Comparison of ENCODE assay signal across 31 mouse cellular contexts in genomic region chr6:114996910-114997309, GRCm38 (mm10). TPM values are rescaled to one million over a fixed set of nuclear protein-coding genes. Genes with fewer than 3 reads are reported as not detected.
DNase-seq lines count a peak whose midpoint lies in the region; ATAC-seq and TF ChIP-seq lines count a peak whose summit lies in the region.
"Had no signal": no experiment of that assay in that cellular context is flagged by ENCODE, and none has a peak within 500 bp of the region (broad histone marks: within the 10 kb centered on the region; RNA-seq: fewer than 3 reads in every experiment).

No protein-coding gene starts in this region.

- no peak for TF ChIP-seq POLR2A in limb, embryonic 14.5 days (IDR thresholded peaks at IDR 0.05; ENCODE audit: borderline replicate concordance, extremely low read depth, insufficient read depth, insufficient read length)

- ATAC-seq in embryonic facial prominence, embryonic 13.5 days (ENCODE audit: insufficient number of reproducible peaks, insufficient read depth, low FRiP score, low TSS enrichment, low read depth), result no peak
- ATAC-seq in embryonic facial prominence, embryonic 15.5 days (ENCODE audit: insufficient number of reproducible peaks, low FRiP score, low TSS enrichment, low read depth), result no peak
- ATAC-seq in intestine, postnatal 0 days, result peak; percentile 32; the same call in 1 of the 2 replicates
- ATAC-seq in limb, embryonic 14.5 days (ENCODE audit: low FRiP score, low read depth), result no peak
- ATAC-seq: activated CD4-positive, CD25-positive, alpha-beta regulatory T cell, adult 4 months; forebrain, embryonic 15.5 days; hindbrain, embryonic 16.5 days had no signal

- peaks cover 42% of the 10 kb centered on the region for H3K4me1 ChIP-seq in embryonic facial prominence, embryonic 13.5 days
- peaks cover 23% of the 10 kb centered on the region for H3K4me1 ChIP-seq in embryonic facial prominence, embryonic 10.5 days
- H3K4me1 ChIP-seq in embryonic facial prominence, embryonic 15.5 days, result peaks cover 42% of the 10 kb centered on the region
- H3K4me1 ChIP-seq in intestine, postnatal 0 days (replicated peaks; ENCODE audit: control insufficient read depth, insufficient read depth, low read length), result peaks cover 4% of the 10 kb centered on the region; the same call in 1 of the 2 replicates
- H3K4me1 ChIP-seq in limb, embryonic 14.5 days (ENCODE audit: control insufficient read depth, insufficient read depth, low read length), result peaks cover 32% of the 10 kb centered on the region
- H3K4me1 ChIP-seq in midbrain, embryonic 10.5 days, result no peaks in the 10 kb centered on the region
- H3K4me1 ChIP-seq: forebrain, embryonic 15.5 days; hindbrain, embryonic 10.5 days; neural tube, embryonic 12.5 days had no signal

- H3K27me3 ChIP-seq in embryonic facial prominence, embryonic 13.5 days, result no peaks in the 10 kb centered on the region
- no peaks in the 10 kb centered on the region for H3K27me3 ChIP-seq in embryonic facial prominence, embryonic 10.5 days (replicated peaks; ENCODE audit: low read depth, poor library complexity, severe bottlenecking)
- H3K27me3 ChIP-seq in embryonic facial prominence, embryonic 15.5 days, result no peaks in the 10 kb centered on the region
- H3K27me3 ChIP-seq in intestine, postnatal 0 days (replicated peaks; ENCODE audit: control insufficient read depth, insufficient read depth, low read length), result no peaks in the 10 kb centered on the region
- no peaks in the 10 kb centered on the region for H3K27me3 ChIP-seq in limb, embryonic 14.5 days (ENCODE audit: control insufficient read depth, insufficient read depth, low read length)
- no peaks in the 10 kb centered on the region for H3K27me3 ChIP-seq in midbrain, embryonic 10.5 days (ENCODE audit: low read depth, poor library complexity, severe bottlenecking)
- H3K27me3 ChIP-seq: CH12.LX; forebrain, embryonic 15.5 days; kidney, embryonic 15.5 days; neural tube, embryonic 12.5 days had no signal

- WGBS in embryonic facial prominence, embryonic 13.5 days, result 51% methylated on average over 5 of the region's 5 CpGs
- WGBS in embryonic facial prominence, embryonic 10.5 days, result 73% methylated on average over 5 of the region's 5 CpGs
- 51% methylated on average over 5 of the region's 5 CpGs for WGBS in embryonic facial prominence, embryonic 15.5 days
- WGBS in intestine, postnatal 0 days, result 40% methylated on average over 5 of the region's 5 CpGs
- WGBS in limb, embryonic 14.5 days, result 33% methylated on average over 5 of the region's 5 CpGs
- 90% methylated on average over 5 of the region's 5 CpGs for WGBS in midbrain, embryonic 10.5 days

- no peak overlapping the region for H3K4me2 ChIP-seq in embryonic facial prominence, embryonic 13.5 days
- no peak overlapping the region for H3K4me2 ChIP-seq in embryonic facial prominence, embryonic 15.5 days (replicated peaks)
- no peak overlapping the region for H3K4me2 ChIP-seq in intestine, postnatal 0 days (replicated peaks; ENCODE audit: low read depth)
- H3K4me2 ChIP-seq in limb, embryonic 14.5 days (replicated peaks; ENCODE audit: low read depth, low read length, severe bottlenecking), result no peak overlapping the region
- H3K4me2 ChIP-seq: forebrain, embryonic 15.5 days; kidney, embryonic 15.5 days; lung, embryonic 14.5 days; midbrain, embryonic 11.5 days; neural tube, embryonic 12.5 days had no signal

- H3K9me3 ChIP-seq in embryonic facial prominence, embryonic 13.5 days, result no peaks in the 10 kb centered on the region
- no peaks in the 10 kb centered on the region for H3K9me3 ChIP-seq in embryonic facial prominence, embryonic 10.5 days
- no peaks in the 10 kb centered on the region for H3K9me3 ChIP-seq in embryonic facial prominence, embryonic 15.5 days (replicated peaks)
- no peaks in the 10 kb centered on the region for H3K9me3 ChIP-seq in intestine, postnatal 0 days (ENCODE audit: control insufficient read depth)
- H3K9me3 ChIP-seq in limb, embryonic 14.5 days (ENCODE audit: control insufficient read depth, low read length), result no peaks in the 10 kb centered on the region
- H3K9me3 ChIP-seq in midbrain, embryonic 10.5 days (replicated peaks), result no peaks in the 10 kb centered on the region
- H3K9me3 ChIP-seq: forebrain, embryonic 15.5 days; kidney, embryonic 15.5 days; neural tube, embryonic 12.5 days had no signal

- no peak overlapping the region for H3K4me3 ChIP-seq in embryonic facial prominence, embryonic 13.5 days
- H3K4me3 ChIP-seq in embryonic facial prominence, embryonic 10.5 days, result no peak overlapping the region
- no peak overlapping the region for H3K4me3 ChIP-seq in embryonic facial prominence, embryonic 15.5 days (replicated peaks)
- no peak overlapping the region for H3K4me3 ChIP-seq in intestine, postnatal 0 days (ENCODE audit: low read depth, low read length)
- H3K4me3 ChIP-seq in limb, embryonic 14.5 days (replicated peaks; ENCODE audit: low read length), result no peak overlapping the region
- no peak overlapping the region for H3K4me3 ChIP-seq in midbrain, embryonic 10.5 days
- H3K4me3 ChIP-seq: erythroblast, embryonic 14.5 days; forebrain, embryonic 15.5 days; gastrocnemius, adult 2 months; hindbrain, embryonic 10.5 days; kidney, embryonic 15.5 days; layer of hippocampus, adult 2 months; myocyte; neural tube, embryonic 12.5 days had no signal

- no peak for DNase-seq in embryonic facial prominence, embryonic 10.5 days (ENCODE audit: low spot score)
- DNase-seq in limb, embryonic 14.5 days (ENCODE audit: low spot score), result peak; percentile 13
- DNase-seq in adrenal gland, postnatal 10 days, result no peak
- DNase-seq in midbrain, embryonic 10.5 days (ENCODE audit: low spot score), result no peak
- no peak for DNase-seq in urinary bladder, postnatal 25 days (ENCODE audit: low spot score)
- DNase-seq: adrenal gland, adult 2 months; cerebellum, adult 8-10 months; cerebellum, postnatal 25 days; gastrocnemius, adult 2 months; gastrocnemius, postnatal 36 days; heart, postnatal 14 days; kidney, adult 11 months; kidney, postnatal 25 days; left cerebral cortex, postnatal 4 days; lung, embryonic 14.5 days; thymus, postnatal 4 days had no signal

- TF ChIP-seq CTCF in intestine, postnatal 0 days (IDR thresholded peaks at IDR 0.05; ENCODE audit: low read depth), result no peak

- H3K9ac ChIP-seq in embryonic facial prominence, embryonic 13.5 days, result peak overlapping the region; percentile 36; the same call in 1 of the 2 replicates
- H3K9ac ChIP-seq in embryonic facial prominence, embryonic 15.5 days, result no peak overlapping the region
- H3K9ac ChIP-seq in intestine, postnatal 0 days (ENCODE audit: low read depth, low read length), result no peak overlapping the region
- no peak overlapping the region for H3K9ac ChIP-seq in limb, embryonic 14.5 days (ENCODE audit: low read depth, low read length, severe bottlenecking)
- H3K9ac ChIP-seq: forebrain, embryonic 15.5 days; kidney, embryonic 15.5 days; liver, embryonic 14.5 days; lung, embryonic 14.5 days; neural tube, embryonic 12.5 days had no signal

- peak overlapping the region; percentile 48; the same call in 1 of the 2 replicates for H3K27ac ChIP-seq in embryonic facial prominence, embryonic 13.5 days
- no peak overlapping the region for H3K27ac ChIP-seq in embryonic facial prominence, embryonic 10.5 days (replicated peaks)
- peak overlapping the region; percentile 77 for H3K27ac ChIP-seq in embryonic facial prominence, embryonic 15.5 days (replicated peaks)
- no peak overlapping the region for H3K27ac ChIP-seq in intestine, postnatal 0 days (ENCODE audit: low read depth, low read length)
- H3K27ac ChIP-seq in limb, embryonic 14.5 days (replicated peaks; ENCODE audit: low read depth, low read length), result no peak overlapping the region
- no peak overlapping the region for H3K27ac ChIP-seq in midbrain, embryonic 10.5 days (replicated peaks)
- H3K27ac ChIP-seq: forebrain, embryonic 15.5 days; gastrocnemius, adult 2 months; hindbrain, embryonic 10.5 days; kidney, embryonic 15.5 days; layer of hippocampus, adult 2 months; liver, embryonic 14.5 days; neural tube, embryonic 12.5 days had no signal

- H3K36me3 ChIP-seq in embryonic facial prominence, embryonic 13.5 days, result peaks cover 12% of the 10 kb centered on the region
- peaks cover 17% of the 10 kb centered on the region for H3K36me3 ChIP-seq in embryonic facial prominence, embryonic 10.5 days (replicated peaks)
- H3K36me3 ChIP-seq in embryonic facial prominence, embryonic 15.5 days, result 0 out of 2 replicates have a peak, but pooled peaks cover 5% of the 10 kb centered on the region
- no peaks in the 10 kb centered on the region; the same call in 1 of the 2 replicates for H3K36me3 ChIP-seq in intestine, postnatal 0 days (ENCODE audit: control insufficient read depth, insufficient read depth)
- no peaks in the 10 kb centered on the region for H3K36me3 ChIP-seq in limb, embryonic 14.5 days (ENCODE audit: control insufficient read depth, insufficient read depth, low read length)
- peaks cover 15% of the 10 kb centered on the region for H3K36me3 ChIP-seq in midbrain, embryonic 10.5 days
- H3K36me3 ChIP-seq: forebrain, embryonic 15.5 days had no signal

RNA-seq across cellular contexts. Expression of gene Vgll4, which starts 27.1 kb away (rescaled TPM):
- 148 TPM in 2 replicates for polyA plus RNA-seq in embryonic facial prominence, embryonic 13.5 days (2015; fragmentation: Nextera tagmentation; extraction: Ambion mirVana)
- 98.8 and 111 TPM in 2 replicates for polyA plus RNA-seq in embryonic facial prominence, embryonic 10.5 days (2016; fragmentation: Nextera tagmentation; extraction: Ambion mirVana)
- 141 and 143 TPM in 2 replicates for polyA plus RNA-seq in embryonic facial prominence, embryonic 15.5 days (2015; fragmentation: Nextera tagmentation; extraction: Ambion mirVana)
- 31.1 and 33.0 TPM in 2 replicates for polyA plus RNA-seq in intestine, postnatal 0 days (2015; fragmentation: Nextera tagmentation; extraction: Ambion mirVana)
- polyA plus RNA-seq in limb, embryonic 14.5 days (2012; rRNA removed), result 70.1 and 91.7 TPM in 2 replicates
- 103 and 113 TPM in 2 replicates for polyA plus RNA-seq in limb, embryonic 14.5 days (2014; fragmentation: Nextera tagmentation; extraction: Ambion mirVana)
- total RNA-seq in adrenal gland, postnatal 10 days (2021), result 10 to 100 TPM; 82.4 to 93.1 TPM
- 70.9 and 79.7 TPM in 2 replicates for polyA plus RNA-seq in midbrain, embryonic 10.5 days (2016; fragmentation: Nextera tagmentation; extraction: Ambion mirVana)

RNA-seq across cellular contexts. Expression of gene Tamm41, which starts 40.8 kb away (rescaled TPM):
- 63.1 and 66.2 TPM in 2 replicates for polyA plus RNA-seq in embryonic facial prominence, embryonic 13.5 days (2015; fragmentation: Nextera tagmentation; extraction: Ambion mirVana)
- polyA plus RNA-seq in embryonic facial prominence, embryonic 10.5 days (2016; fragmentation: Nextera tagmentation; extraction: Ambion mirVana), result 96.8 and 99.5 TPM in 2 replicates
- 51.9 and 54.7 TPM in 2 replicates for polyA plus RNA-seq in embryonic facial prominence, embryonic 15.5 days (2015; fragmentation: Nextera tagmentation; extraction: Ambion mirVana)
- polyA plus RNA-seq in intestine, postnatal 0 days (2015; fragmentation: Nextera tagmentation; extraction: Ambion mirVana), result 42.6 and 43.8 TPM in 2 replicates
- polyA plus RNA-seq in limb, embryonic 14.5 days (2012; rRNA removed), result 38.7 and 39.8 TPM in 2 replicates
- 60.8 and 70.8 TPM in 2 replicates for polyA plus RNA-seq in limb, embryonic 14.5 days (2014; fragmentation: Nextera tagmentation; extraction: Ambion mirVana)
- 10 to 100 TPM; 28.4 to 30.5 TPM for total RNA-seq in adrenal gland, postnatal 10 days (2021)
- 85.6 and 100 TPM in 2 replicates for polyA plus RNA-seq in midbrain, embryonic 10.5 days (2016; fragmentation: Nextera tagmentation; extraction: Ambion mirVana)

Comparison
In these comparisons a context has a peak if more than half of its experiments do, and no peak if none do; other contexts are left out.
1. H3K27ac ChIP-seq: peak in embryonic facial prominence, embryonic 13.5 days (single experiment) and embryonic facial prominence, embryonic 15.5 days (single experiment); none in embryonic facial prominence, embryonic 10.5 days (single experiment), intestine, postnatal 0 days (single experiment), limb, embryonic 14.5 days (single experiment) and midbrain, embryonic 10.5 days (single experiment).